Mouse (Mus musculus) small intestine, adult 2 months (tissue): Measurements from ENCODE around the gene Fndc3b.

ENCODE experiments used
- CTCF ChIP-seq: fragments of 200-500 bp; IDR thresholded peaks from 2 replicates; pipeline ENCODE4 v1.5.1; 2012; ENCODE audit warnings: low read depth, mild to moderate bottlenecking, control low read depth, inconsistent platforms, low read length, moderate library complexity, mixed read lengths; ENCODE audit not compliant: insufficient replicate concordance, insufficient read length; ENCODE audit errors: extremely low read depth
- POLR2A ChIP-seq: fragments of 200-500 bp; IDR thresholded peaks from 2 replicates; pipeline ENCODE4 v1.6.1; 2012; ENCODE audit warnings: low read depth, mild to moderate bottlenecking, control low read depth, inconsistent platforms, low read length, moderate library complexity

GRCm38 (mm10) chr3:27656764-27657390 lies 54.2 kb downstream of the Fndc3b start:
- TF ChIP-seq CTCF (no peak), POLR2A (no peak)
